Mouse (Mus musculus) brain, embryonic 14.5 days (tissue): ENCODE measurements at regions not wholly inside any gene's neighbourhood (a gene's known extent, or its start where the extent isn't known, plus 50 kb on each side); places are given as distances from the start of the nearest gene placed in this dataset.

Experiments used
- CTCF ChIP-seq: fragments of 200-500 bp; IDR thresholded peaks from 2 replicates; pipeline ENCODE4 v1.5.1; 2012; ENCODE audit warnings: inconsistent platforms, mild to moderate bottlenecking, moderate library complexity, borderline replicate concordance; ENCODE audit not compliant: insufficient read depth, insufficient read length; ENCODE audit errors: extremely low read depth
- POLR2A ChIP-seq: fragments of 200-500 bp; IDR thresholded peaks from 2 replicates; pipeline ENCODE4 v1.6.1; 2012; ENCODE audit warnings: mild to moderate bottlenecking, inconsistent platforms, borderline replicate concordance; ENCODE audit not compliant: poor library complexity, insufficient read depth, insufficient read length, severe bottlenecking; ENCODE audit errors: extremely low read depth

DNA sequence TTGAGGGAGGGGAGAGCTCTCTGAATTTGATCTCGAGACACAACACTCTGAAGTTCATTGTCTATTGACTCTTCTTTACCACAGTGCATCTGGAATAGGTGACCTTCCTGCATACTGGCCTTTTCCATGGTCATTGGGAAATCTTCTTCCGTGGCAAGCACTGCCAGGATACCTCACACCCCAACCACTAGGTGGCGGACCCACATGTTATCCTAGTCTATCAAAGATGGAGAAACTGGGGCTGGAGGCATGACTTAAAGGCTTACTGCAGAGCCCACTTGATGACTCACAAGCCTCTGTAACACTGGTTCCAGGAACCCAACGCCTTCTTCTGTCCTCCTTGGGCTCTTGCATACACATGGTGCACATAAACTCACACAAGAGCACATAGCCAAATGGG lies 467.2 kb upstream of the Mgmt start:
- peak; percentile 43; the same call in 1 of the 2 replicates for TF ChIP-seq CTCF
- TF ChIP-seq POLR2A = no peak
